Mouse (Mus musculus): ENCODE data around the gene Ube2o. TPM values are rescaled to one million over a fixed set of nuclear protein-coding genes. Genes with fewer than 3 reads are reported as not detected.
A peak's percentile ranks its signal among the peaks of the same experiment; 100 is the strongest.

The Ube2o gene
- polyA plus RNA-seq, 1 experiment from 2014 or later, result 3.7 TPM

- peak; percentile 75 for ATAC-seq
Measured at GRCm38 (mm10) chr11:116490232-116491107, 90.8 kb downstream of the Ube2o start.

DNA sequence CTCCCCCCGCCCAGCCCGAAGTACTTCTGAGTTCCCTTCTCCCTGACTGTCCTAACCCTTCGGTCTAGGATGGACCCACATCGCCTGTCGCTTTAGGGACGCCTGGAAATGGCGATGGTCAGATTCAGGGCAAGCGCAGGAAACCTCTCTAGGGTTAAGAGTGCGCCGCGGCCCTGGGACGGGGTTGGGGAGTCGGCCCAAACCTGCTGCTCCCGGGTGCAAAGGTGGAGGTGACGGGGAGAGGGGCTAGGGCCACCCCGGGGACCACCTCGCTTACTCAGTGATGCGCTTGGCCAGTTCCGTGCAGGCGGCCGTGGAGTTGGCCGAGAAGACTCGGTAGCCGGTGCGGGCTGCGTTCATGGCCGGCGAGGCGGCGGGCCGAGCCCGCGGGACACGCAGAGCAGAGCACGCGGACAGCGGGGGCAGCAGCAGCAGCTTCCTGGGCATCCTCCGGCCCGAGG, 91.4 kb downstream of the Ube2o start:
- Histone ChIP-seq H3K4me1 (replicated peaks; ENCODE audit: control insufficient read depth, insufficient read depth, low read length) (no peaks in the 10 kb centered on the region), H3K4me2 (replicated peaks; ENCODE audit: low read depth) (peak overlapping the region; percentile 75), H3K9ac (ENCODE audit: low read depth, low read length) (peak overlapping the region; percentile 96), H3K4me3 (ENCODE audit: low read depth, low read length) (peak overlapping the region; percentile 93), H3K27me3 (replicated peaks; ENCODE audit: control insufficient read depth, insufficient read depth, low read length) (no peaks in the 10 kb centered on the region), H3K9me3 (ENCODE audit: control insufficient read depth) (no peaks in the 10 kb centered on the region), H3K27ac (ENCODE audit: low read depth, low read length) (peak overlapping the region; percentile 96), H3K36me3 (ENCODE audit: control insufficient read depth, insufficient read depth) (peaks cover 26% of the 10 kb centered on the region)
- TF ChIP-seq CTCF (IDR thresholded peaks at IDR 0.05; ENCODE audit: low read depth), result 0 out of 2 replicates have a peak, but pooled peaks have one; percentile 5
- ATAC-seq, result peak; percentile 5; the same call in 1 of the 2 replicates
- WGBS, result under 1% methylated on average over 38 of the region's 39 CpGs

More at GRCm38 (mm10) chr11:116490232-116491107, 90.8 kb downstream of the Ube2o start:
- Histone ChIP-seq H3K9ac (ENCODE audit: low read depth, low read length) (peak overlapping the region; percentile 96), H3K27ac (ENCODE audit: low read depth, low read length) (peak overlapping the region; percentile 96), H3K27me3 (replicated peaks; ENCODE audit: control insufficient read depth, insufficient read depth, low read length) (no peaks in the 10 kb centered on the region), H3K4me2 (replicated peaks; ENCODE audit: low read depth) (peak overlapping the region; percentile 75), H3K4me3 (ENCODE audit: low read depth, low read length) (peak overlapping the region; percentile 93), H3K9me3 (ENCODE audit: control insufficient read depth) (no peaks in the 10 kb centered on the region), H3K4me1 (replicated peaks; ENCODE audit: control insufficient read depth, insufficient read depth, low read length) (no peaks in the 10 kb centered on the region), H3K36me3 (ENCODE audit: control insufficient read depth, insufficient read depth) (peaks cover 19% of the 10 kb centered on the region)
- WGBS, result under 1% methylated on average over 62 of the region's 62 CpGs
- no peak for TF ChIP-seq CTCF (IDR thresholded peaks at IDR 0.05; ENCODE audit: low read depth)

DNA sequence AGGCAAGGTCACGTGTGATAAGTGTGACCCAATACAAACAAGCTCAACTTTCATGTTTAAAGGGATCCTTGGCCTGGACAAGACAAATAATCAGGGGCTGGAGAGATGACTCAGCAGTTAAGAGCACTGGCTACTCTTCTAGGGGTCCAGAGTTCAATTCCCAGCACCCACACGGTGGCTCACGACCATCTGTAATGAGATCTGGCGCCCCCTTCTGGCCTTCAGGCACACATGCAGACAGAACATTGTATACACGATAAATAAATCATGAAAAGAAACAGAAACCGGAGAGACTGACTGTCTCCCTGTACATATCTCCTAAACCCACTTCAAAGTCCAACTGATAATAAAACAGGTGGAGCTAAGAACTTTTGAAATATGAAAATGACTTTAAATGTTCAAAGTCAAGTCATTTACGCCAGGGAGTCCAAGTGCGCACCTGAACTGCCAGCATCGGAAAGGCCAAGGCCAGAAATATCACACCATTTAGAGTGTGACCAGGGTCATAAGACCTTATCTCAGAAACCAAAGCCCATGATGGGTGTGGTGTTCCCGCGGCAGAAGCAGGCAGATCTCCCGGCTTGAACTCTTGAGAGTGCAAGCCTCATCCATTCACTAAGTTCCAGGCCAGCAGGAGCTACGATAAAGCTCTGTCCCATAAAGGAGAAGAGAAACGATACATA, 92.4 kb downstream of the Ube2o start:
- 30% methylated on average over 14 of the region's 14 CpGs for whole genome bisulfite sequencing
- no peaks in the 10 kb centered on the region for H3K4me1 ChIP-seq (replicated peaks; ENCODE audit: control insufficient read depth, insufficient read depth, low read length)
- H3K4me2 ChIP-seq (replicated peaks; ENCODE audit: low read depth), result peak overlapping the region; percentile 75
- no peaks in the 10 kb centered on the region for H3K27me3 ChIP-seq (replicated peaks; ENCODE audit: control insufficient read depth, insufficient read depth, low read length)
- peak; percentile 68 for ATAC-seq
- H3K9ac ChIP-seq (ENCODE audit: low read depth, low read length), result 0 out of 2 replicates have a peak overlapping the region, but pooled peaks have one; percentile 96
- peaks cover 36% of the 10 kb centered on the region for H3K36me3 ChIP-seq (ENCODE audit: control insufficient read depth, insufficient read depth)
- H3K4me3 ChIP-seq (ENCODE audit: low read depth, low read length), result peak overlapping the region; percentile 93
- H3K9me3 ChIP-seq (ENCODE audit: control insufficient read depth), result no peaks in the 10 kb centered on the region
- peak; percentile 76 for TF ChIP-seq CTCF (IDR thresholded peaks at IDR 0.05; ENCODE audit: low read depth)
- H3K27ac ChIP-seq (ENCODE audit: low read depth, low read length), result peak overlapping the region; percentile 96

DNA sequence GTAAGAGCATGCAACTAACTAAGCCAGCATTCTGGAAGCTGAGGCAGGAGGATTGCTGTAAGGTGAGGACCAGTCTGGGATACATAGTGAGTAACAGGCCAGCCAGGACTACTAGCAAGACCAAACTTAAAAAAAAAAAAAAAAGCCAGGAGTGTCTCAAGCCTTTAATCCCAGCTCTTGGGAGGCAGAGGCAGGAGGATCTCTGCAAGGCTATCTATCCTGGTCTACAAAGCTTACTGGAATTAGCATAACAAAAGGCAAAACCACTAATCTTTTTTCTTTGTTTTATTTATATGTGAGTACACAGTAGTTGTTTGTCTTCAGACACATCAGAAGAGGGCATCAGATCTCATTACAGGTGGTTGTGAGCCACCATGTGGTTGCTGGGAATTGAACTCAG, 93.0 kb downstream of the Ube2o start:
- H3K4me1 ChIP-seq (replicated peaks; ENCODE audit: control insufficient read depth, insufficient read depth, low read length), result no peaks in the 10 kb centered on the region
- no peak for TF ChIP-seq CTCF (IDR thresholded peaks at IDR 0.05; ENCODE audit: low read depth)

More for the DNA sequence above, 93.0 kb downstream of the Ube2o start:
- Histone ChIP-seq H3K4me2 (replicated peaks; ENCODE audit: low read depth) (no peak overlapping the region), H3K27ac (ENCODE audit: low read depth, low read length) (no peak overlapping the region), H3K9me3 (ENCODE audit: control insufficient read depth) (no peaks in the 10 kb centered on the region), H3K4me3 (ENCODE audit: low read depth, low read length) (no peak overlapping the region), H3K36me3 (ENCODE audit: control insufficient read depth, insufficient read depth) (peaks cover 42% of the 10 kb centered on the region), H3K27me3 (replicated peaks; ENCODE audit: control insufficient read depth, insufficient read depth, low read length) (no peaks in the 10 kb centered on the region), H3K9ac (ENCODE audit: low read depth, low read length) (no peak overlapping the region)
- no peak for ATAC-seq

Other genes with a start within 250 kb of the Ube2o start
- gene Foxj1, start 246.0 kb downstream of the Ube2o start, polyA plus RNA-seq (2015; fragmentation: Nextera tagmentation; extraction: Ambion mirVana), result 0.09 TPM in 1 of 2 replicates, not detected in the other
- gene Rnf157, start 168.4 kb downstream of the Ube2o start, polyA plus RNA-seq (2015; fragmentation: Nextera tagmentation; extraction: Ambion mirVana), result 4.9 and 6.6 TPM in 2 replicates
- gene Ubald2, start 147.4 kb downstream of the Ube2o start, polyA plus RNA-seq (2015; fragmentation: Nextera tagmentation; extraction: Ambion mirVana), result 60.2 and 60.6 TPM in 2 replicates
- 0.14 TPM in 1 of 2 replicates, not detected in the other for gene Qrich2, start 115.2 kb downstream of the Ube2o start, polyA plus RNA-seq (2015; fragmentation: Nextera tagmentation; extraction: Ambion mirVana)
- gene Prpsap1, start 87.2 kb downstream of the Ube2o start, polyA plus RNA-seq (2015; fragmentation: Nextera tagmentation; extraction: Ambion mirVana), result 177 and 194 TPM in 2 replicates
- gene Sphk1, start 50.5 kb downstream of the Ube2o start, polyA plus RNA-seq (2015; fragmentation: Nextera tagmentation; extraction: Ambion mirVana), result 2.5 and 3.3 TPM in 2 replicates
- not detected in 2 replicates for gene Aanat, start 5.0 kb upstream of the Ube2o start, polyA plus RNA-seq (2015; fragmentation: Nextera tagmentation; extraction: Ambion mirVana)
- 7.6 and 8.4 TPM in 2 replicates for gene Rhbdf2, start 45.6 kb upstream of the Ube2o start, polyA plus RNA-seq (2015; fragmentation: Nextera tagmentation; extraction: Ambion mirVana)
- gene Prcd, start 72.1 kb upstream of the Ube2o start, polyA plus RNA-seq (2015; fragmentation: Nextera tagmentation; extraction: Ambion mirVana), result 0.84 and 1.1 TPM in 2 replicates
- 17.5 and 20.2 TPM in 2 replicates for gene Cygb, start 72.9 kb upstream of the Ube2o start, polyA plus RNA-seq (2015; fragmentation: Nextera tagmentation; extraction: Ambion mirVana)
- 0.12 TPM in 1 of 2 replicates, not detected in the other for gene St6galnac1, start 194.1 kb upstream of the Ube2o start, polyA plus RNA-seq (2015; fragmentation: Nextera tagmentation; extraction: Ambion mirVana)
- gene Mxra7, start 246.6 kb upstream of the Ube2o start, polyA plus RNA-seq (2015; fragmentation: Nextera tagmentation; extraction: Ambion mirVana), result 33.6 and 39.4 TPM in 2 replicates